Mouse (Mus musculus) ES-E14 (cell line): ENCODE measurements at regions not wholly inside any gene's neighbourhood (a gene's known extent, or its start where the extent isn't known, plus 50 kb on each side); places are given as distances from the start of the nearest gene placed in this dataset.

ENCODE experiments used
- CHD2 ChIP-seq: IDR thresholded peaks from 2 replicates; pipeline ENCODE4 v1.6.1; 2014; ENCODE audit warnings: mild to moderate bottlenecking, low read depth, low read length, inconsistent platforms
- HCFC1 ChIP-seq: IDR thresholded peaks from 2 replicates; pipeline ENCODE4 v1.6.1; 2012; ENCODE audit warnings: low read length, inconsistent platforms, borderline replicate concordance; ENCODE audit not compliant: insufficient read depth
- MAFK ChIP-seq: IDR thresholded peaks from 2 replicates; pipeline ENCODE4 v1.6.1; 2014; ENCODE audit warnings: mild to moderate bottlenecking, low read depth, low read length, inconsistent platforms; ENCODE audit not compliant: insufficient read depth
- ZC3H11A ChIP-seq: IDR thresholded peaks from 2 replicates; pipeline ENCODE4 v1.6.1; 2012; ENCODE audit warnings: low read depth, mild to moderate bottlenecking, inconsistent platforms, low read length, borderline replicate concordance
- ZNF384 ChIP-seq: IDR thresholded peaks from 2 replicates; pipeline ENCODE4 v1.6.1; 2012; ENCODE audit warnings: low read depth, low read length, inconsistent platforms

DNA sequence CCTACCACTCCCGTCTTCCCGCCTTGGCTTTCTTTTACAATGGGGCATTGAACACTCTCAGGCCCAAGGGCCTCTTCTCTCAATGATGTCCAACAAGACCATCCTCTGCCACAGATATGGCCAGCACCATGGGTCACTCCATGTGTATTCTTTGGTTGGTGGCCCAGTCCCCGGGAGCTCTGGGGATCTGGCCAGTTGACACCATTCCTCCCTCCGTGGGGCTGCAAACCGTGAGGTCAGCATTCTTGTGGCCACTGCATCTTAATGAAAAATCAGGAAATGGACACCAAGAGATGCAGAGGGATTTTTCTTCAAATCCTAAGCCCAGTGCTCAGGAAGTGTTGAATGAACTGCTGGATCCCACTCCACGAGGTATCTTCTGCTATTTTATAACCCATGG is 99.3 kb upstream of the Bod1l start:
- no peak for TF ChIP-seq ZC3H11A
- no peak for TF ChIP-seq ZNF384
- TF ChIP-seq CHD2, result no peak
- no peak for TF ChIP-seq HCFC1
- no peak for TF ChIP-seq MAFK
